Mouse (Mus musculus): ENCODE measurements around the gene Chpt1.
A peak's percentile ranks its signal among the peaks of the same experiment; 100 is the strongest.

- TF ChIP-seq CTCF (IDR thresholded peaks at IDR 0.05; ENCODE audit: low read depth, low read length) (peak; percentile 37), POLR2A (IDR thresholded peaks at IDR 0.05; ENCODE audit: insufficient read depth, low read length) (no peak), EP300 (IDR thresholded peaks at IDR 0.05; ENCODE audit: insufficient read depth, low read depth, low read length) (peak; percentile 87)
These were observed 10.6 kb upstream of the Chpt1 start for GRCm38 (mm10) chr10:88514495-88514894.

Data from ES-Bruce4 (cell line).